Mouse (Mus musculus): ENCODE results near the gene Aadacl4. TPM values are rescaled to one million over a fixed set of nuclear protein-coding genes. Genes with fewer than 3 reads are reported as not detected.
"Not testable (repeated sequence)": the region's sequence is repeated elsewhere in the genome, so short reads cannot be mapped to it uniquely, and the experiment has no call there.

Gene Aadacl4
- total RNA-seq (2021), result not detected
- long read RNA-seq, experiment 1, result 0 reads
- long read RNA-seq, experiment 2, result 0 reads

DNA sequence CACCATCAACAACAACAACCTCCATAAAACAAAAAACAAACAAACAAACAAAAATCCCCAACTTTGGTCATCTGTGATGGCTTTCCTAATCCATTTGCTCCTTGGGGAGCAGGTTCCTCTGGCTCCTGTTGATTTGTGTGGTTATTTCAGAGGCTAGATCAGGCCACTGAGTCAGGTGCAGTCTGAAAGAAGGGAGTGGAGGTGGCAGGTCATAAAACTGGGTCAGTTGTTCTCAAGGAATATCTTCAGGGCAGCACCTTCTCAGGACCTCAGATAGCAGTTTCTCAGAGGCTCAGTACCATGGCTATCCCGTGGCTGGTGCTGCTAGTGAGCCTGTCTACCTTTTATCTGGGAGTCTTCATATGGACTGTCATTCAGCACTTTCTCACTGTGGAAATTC is at the start of gene Aadacl4:
Gene Aadacl4 (plus strand): TSS at position 301 of the 400 bp plus-strand sequence.
- no peak for DNase-seq (ENCODE audit: low spot score in 2 of 2)

DNA sequence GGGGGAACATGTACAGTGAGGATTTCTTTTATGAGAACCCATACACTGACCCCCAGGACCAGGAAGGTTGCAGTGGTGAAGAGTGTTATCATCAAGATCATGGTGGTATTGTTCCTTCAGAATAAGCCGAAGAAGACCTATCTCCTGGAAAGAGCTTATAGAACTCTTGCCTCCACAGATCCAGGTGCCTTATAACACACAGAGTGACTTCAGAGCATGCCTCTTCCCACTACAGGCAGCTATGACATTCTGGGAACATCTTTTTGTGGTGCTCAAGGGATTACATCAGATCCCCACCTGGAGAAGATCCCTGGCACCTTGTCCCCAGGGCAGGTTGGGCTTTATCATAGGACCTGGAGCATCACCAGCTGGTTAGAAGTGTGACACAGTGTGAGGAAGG is 48.5 kb upstream of the Aadacl4 start, which contains the start of gene Gm13124:
Gene Gm13124 (minus strand): TSS at position 101 of the 400 bp plus-strand sequence.
- DNase-seq (ENCODE audit: low spot score in 2 of 2), result no peak

DNA sequence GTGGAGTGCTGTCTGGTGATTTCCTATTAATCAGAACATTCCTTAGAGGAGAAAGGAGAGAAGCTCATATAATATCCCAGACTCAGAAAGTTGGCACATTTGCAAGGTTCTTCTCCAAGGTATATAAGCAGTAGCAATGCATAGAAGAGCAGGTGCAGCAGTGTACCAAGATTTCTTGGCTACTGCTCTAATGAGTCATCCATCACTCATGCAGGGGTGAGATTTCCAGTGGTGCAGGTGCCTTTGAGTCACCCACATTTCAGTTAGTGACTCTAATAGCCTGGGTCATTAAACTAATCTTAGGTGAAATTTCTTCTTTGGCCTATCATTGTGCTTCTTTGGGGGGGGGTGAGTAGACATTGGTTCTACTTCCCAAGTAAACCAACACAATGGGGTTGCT is 45.8 kb upstream of the Aadacl4 start:
- no peak for DNase-seq (ENCODE audit: low spot score in 2 of 2)

DNA sequence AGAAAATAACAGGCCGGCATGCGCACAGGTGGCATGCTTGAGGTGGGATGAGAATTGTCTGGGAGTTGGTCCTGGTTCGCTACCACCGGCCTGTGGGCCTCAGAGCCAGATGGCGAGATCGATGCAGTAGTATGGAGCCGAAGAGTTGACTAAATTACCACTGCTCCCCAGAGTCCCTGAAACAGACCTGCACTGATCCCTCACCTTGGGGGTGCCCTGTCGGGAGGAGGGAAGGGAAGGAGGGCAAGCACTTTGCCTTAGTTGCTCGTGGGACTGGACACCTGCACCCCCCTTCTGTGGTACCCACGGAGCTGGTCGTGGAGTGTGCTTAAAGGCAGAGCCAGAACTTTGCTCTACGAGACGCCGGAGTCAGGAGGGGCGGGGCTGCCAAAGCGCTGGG is 27.3 kb upstream of the Aadacl4 start:
- DNase-seq (ENCODE audit: low spot score in 2 of 2), result not testable (repeated sequence)

DNA sequence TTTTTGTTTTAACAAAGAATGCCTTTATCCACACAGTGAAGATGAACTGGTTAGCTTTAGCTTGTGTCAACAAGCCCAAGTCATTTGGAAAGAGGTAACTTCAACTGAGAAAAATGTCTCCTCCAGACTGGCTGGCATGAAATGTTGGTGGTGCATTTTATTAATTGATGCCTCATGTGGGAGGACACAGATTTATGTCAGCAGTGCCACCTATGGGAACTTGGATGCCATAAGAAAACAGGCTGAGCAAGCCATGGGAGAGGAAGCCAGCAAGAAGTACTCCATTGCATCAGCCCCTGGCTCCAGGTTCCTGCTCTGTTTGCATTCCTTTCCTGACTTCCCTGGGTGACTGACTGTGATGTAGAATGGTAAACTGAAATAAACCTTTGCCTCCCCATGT is 20.7 kb upstream of the Aadacl4 start:
- DNase-seq (ENCODE audit: low spot score in 2 of 2), result no peak

DNA sequence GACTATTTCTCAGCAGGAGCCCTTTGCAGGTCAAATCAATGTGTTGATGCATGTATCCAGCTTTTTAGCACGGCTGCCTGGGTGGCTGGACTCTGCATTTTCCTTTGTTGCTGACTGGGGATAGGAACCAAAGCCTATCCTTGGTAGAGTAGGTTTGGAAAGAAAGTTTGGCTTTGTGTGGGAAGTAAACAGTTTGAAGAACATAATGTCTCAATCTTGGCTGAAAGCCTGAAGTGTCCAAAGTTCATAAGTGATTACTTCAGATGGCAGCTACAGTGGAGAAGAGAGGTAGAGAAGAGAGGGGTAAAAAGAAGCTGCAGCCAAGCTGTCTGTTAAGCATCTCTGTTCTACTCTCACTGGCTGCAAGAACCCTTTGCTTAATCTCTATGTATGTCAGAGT is 1.1 kb downstream of the Aadacl4 start:
- no peak for DNase-seq (ENCODE audit: low spot score in 2 of 2)

DNA sequence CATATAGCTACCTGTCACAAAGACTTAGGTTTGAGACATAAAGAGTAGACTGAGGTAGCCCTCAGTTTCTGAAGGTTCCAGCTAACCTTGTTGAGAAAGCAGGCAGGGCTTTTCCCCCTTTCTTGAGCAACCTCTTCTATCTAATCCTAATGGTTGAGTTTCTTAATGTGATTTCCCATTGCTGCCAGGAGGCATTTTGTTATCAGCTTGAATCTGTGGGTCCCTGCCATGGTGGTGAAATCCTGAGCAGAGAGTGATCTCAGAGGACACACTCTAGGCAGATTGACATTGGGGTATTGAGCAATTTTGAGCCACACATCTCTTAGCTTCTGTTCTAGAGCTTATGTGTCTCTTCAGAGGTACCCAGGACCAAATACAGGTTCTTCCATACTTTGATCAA is 24.8 kb downstream of the Aadacl4 start:
- no peak for DNase-seq (ENCODE audit: low spot score in 2 of 2)

Other genes starting within 250 kb of the Aadacl4 start
- gene Pramef20, start 235.8 kb upstream of the Aadacl4 start, total RNA-seq (2021), result not detected
- not detected for gene Pramef12, start 205.2 kb upstream of the Aadacl4 start, total RNA-seq (2021)
- gene 1700012P22Rik, start 174.9 kb upstream of the Aadacl4 start, total RNA-seq (2021), result not detected
- gene Gm9944, start 160.4 kb upstream of the Aadacl4 start, total RNA-seq (2021), result not detected
- gene Aadacl3, start 150.0 kb upstream of the Aadacl4 start, total RNA-seq (2021), result not detected
- gene 9430007A20Rik, start 93.9 kb upstream of the Aadacl4 start, total RNA-seq (2021), result not detected
- gene Gm13124, start 48.6 kb upstream of the Aadacl4 start, total RNA-seq (2021), result not detected
- gene Gm436, start 72.7 kb downstream of the Aadacl4 start, total RNA-seq (2021), result not detected
- gene Gm13178, start 107.7 kb downstream of the Aadacl4 start, total RNA-seq (2021), result under 1 TPM in 1 of 2 experiments, not detected in 1; 0.25 TPM
- not detected for gene Gm438, start 172.9 kb downstream of the Aadacl4 start, total RNA-seq (2021)

Measured in gastrocnemius, postnatal 4 days (tissue).